In the genomic region with DNA sequence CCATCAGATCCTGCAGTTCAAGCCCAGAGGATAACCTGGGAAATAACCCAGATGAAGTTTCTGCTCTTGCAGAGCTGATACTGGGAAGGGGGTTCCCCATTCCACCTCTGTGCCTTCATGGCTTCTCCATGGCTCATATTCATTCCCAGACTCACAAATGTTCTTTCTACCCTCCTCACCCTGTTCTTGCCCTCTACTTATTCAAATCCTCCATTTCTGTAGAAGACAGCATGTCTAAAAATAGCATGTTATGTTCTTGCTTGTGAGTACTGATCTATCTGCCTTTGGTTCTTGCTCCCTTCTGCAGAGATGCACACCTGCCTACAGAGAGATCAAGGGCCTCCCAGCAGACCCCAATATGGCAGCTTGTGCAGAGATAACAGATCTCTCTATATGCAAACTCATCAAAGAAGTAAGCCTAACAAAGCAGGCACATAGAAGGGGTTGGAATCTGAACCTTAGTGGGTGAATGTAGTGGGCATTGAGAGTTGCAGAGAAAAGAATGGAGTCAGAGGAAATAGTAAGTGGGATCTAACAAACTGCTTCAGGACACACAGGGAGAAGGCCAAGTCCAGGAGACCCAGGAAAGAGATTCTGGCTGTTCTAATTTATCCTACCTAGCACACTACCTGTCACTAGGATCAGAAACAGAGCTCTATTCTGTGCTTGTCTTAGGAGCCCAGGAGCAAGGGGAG, we compare ENCODE assay signal across 9 mouse cellular contexts.
"Had no signal": no experiment of that assay in that cellular context is flagged by ENCODE, and none has a peak within 500 bp of the region (broad histone marks: within the 10 kb centered on the region; RNA-seq: fewer than 3 reads in every experiment).

No protein-coding gene starts in this region.

- ATAC-seq: midbrain, embryonic 13.5 days had no signal

- H3K9ac ChIP-seq: liver, embryonic 15.5 days; midbrain, embryonic 13.5 days had no signal

- H3K36me3 ChIP-seq: limb, embryonic 10.5 days; liver, embryonic 15.5 days; midbrain, embryonic 13.5 days had no signal

- H3K4me3 ChIP-seq: left cerebral cortex, adult 2 months; limb, embryonic 10.5 days; liver, embryonic 15.5 days; midbrain, embryonic 13.5 days had no signal

- H3K27ac ChIP-seq: left cerebral cortex, adult 2 months; limb, embryonic 10.5 days; liver, embryonic 15.5 days; midbrain, embryonic 13.5 days had no signal

- H3K9me3 ChIP-seq: limb, embryonic 10.5 days; liver, embryonic 15.5 days; midbrain, embryonic 13.5 days had no signal

- H3K4me2 ChIP-seq: liver, embryonic 11.5 days; liver, embryonic 15.5 days; midbrain, embryonic 13.5 days had no signal

- H3K27me3 ChIP-seq: liver, embryonic 15.5 days; midbrain, embryonic 13.5 days had no signal

- H3K4me1 ChIP-seq: limb, embryonic 10.5 days; liver, embryonic 15.5 days; midbrain, embryonic 13.5 days had no signal

- DNase-seq: kidney, adult 11 months; kidney, postnatal 10 days; lung, adult 2 months; right cerebral cortex, postnatal 25 days had no signal
